ENCODE assay signal across 7 mouse cellular contexts in the genomic region with DNA sequence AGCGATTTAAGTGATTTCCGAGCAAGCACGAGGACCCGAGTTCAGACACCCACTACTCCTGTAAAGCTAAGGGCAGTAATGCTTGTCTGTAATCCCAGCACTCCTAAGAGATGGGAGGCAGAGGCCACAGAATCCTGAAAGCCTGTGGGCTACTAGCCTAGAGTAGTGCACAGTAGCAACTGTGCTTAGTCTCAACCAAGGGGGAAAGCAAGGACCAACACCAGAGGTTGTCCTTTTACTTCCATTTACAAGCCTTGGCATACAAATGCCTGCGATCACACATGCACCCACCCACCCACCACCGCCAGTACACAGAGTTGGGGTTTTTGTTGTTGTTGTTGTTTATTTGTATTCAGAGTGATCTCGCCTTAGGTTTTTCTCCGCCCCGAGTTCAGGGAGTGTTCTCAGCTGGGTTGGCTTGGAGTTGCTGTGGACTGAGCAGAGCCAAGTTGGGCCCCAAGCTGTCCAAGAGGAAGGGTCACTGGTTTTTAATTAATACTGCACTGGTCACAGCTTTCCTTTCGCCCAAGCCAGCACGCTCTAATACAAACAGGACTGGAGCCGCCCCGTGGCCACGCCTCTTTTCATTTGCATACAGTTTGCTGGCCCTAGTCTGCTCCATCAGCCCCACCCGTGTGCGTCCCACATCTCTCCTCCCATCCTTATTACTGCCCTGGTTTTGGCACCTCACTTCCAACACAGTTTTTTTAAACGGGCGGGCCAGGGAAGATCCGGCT.
A peak's percentile ranks its signal among the peaks of the same experiment; 100 is the strongest.
DNase-seq lines count a peak whose midpoint lies in the region; ATAC-seq and TF ChIP-seq lines count a peak whose summit lies in the region.

No protein-coding gene starts in this region.

- DNase-seq in ES-CJ7 (ENCODE audit: low read depth, low spot score) (peak; percentile 61), NIH3T3 (ENCODE audit: low read depth) (peak; percentile 28)
- no peak for DNase-seq in natural killer cell, adult 2 months (ENCODE audit: low spot score in 2 of 2)
- no peak for DNase-seq in thymus, adult 2 months

- no peaks in the 10 kb centered on the region for H3K36me3 ChIP-seq in hindbrain, embryonic 15.5 days
- no peaks in the 10 kb centered on the region for H3K36me3 ChIP-seq in lung, embryonic 16.5 days (ENCODE audit: control insufficient read depth, insufficient read depth, low read length)
- no peaks in the 10 kb centered on the region for H3K36me3 ChIP-seq in stomach, embryonic 16.5 days (ENCODE audit: control insufficient read depth, insufficient read depth, low read length)
- no peaks in the 10 kb centered on the region for H3K36me3 ChIP-seq in thymus, adult 2 months (ENCODE audit: control insufficient read depth, insufficient read depth, low read length)

- no peak overlapping the region for H3K9ac ChIP-seq in hindbrain, embryonic 15.5 days
- H3K9ac ChIP-seq in lung, embryonic 16.5 days (ENCODE audit: low read length): no peak overlapping the region
- peak overlapping the region; percentile 5; the same call in 1 of the 2 replicates for H3K9ac ChIP-seq in stomach, embryonic 16.5 days (ENCODE audit: low read length)

- H3K9me3 ChIP-seq in hindbrain, embryonic 15.5 days: no peaks in the 10 kb centered on the region
- no peaks in the 10 kb centered on the region for H3K9me3 ChIP-seq in lung, embryonic 16.5 days (ENCODE audit: control insufficient read depth, low read length)
- H3K9me3 ChIP-seq in stomach, embryonic 16.5 days (replicated peaks; ENCODE audit: control insufficient read depth, low read length): no peaks in the 10 kb centered on the region

- H3K4me1 ChIP-seq in hindbrain, embryonic 15.5 days (replicated peaks): peaks cover 7% of the 10 kb centered on the region
- peaks cover 6% of the 10 kb centered on the region; the same call in 1 of the 2 replicates for H3K4me1 ChIP-seq in lung, embryonic 16.5 days (replicated peaks; ENCODE audit: control insufficient read depth, insufficient read depth, low read length)
- no peaks in the 10 kb centered on the region; the same call in 1 of the 2 replicates for H3K4me1 ChIP-seq in stomach, embryonic 16.5 days (ENCODE audit: control insufficient read depth, insufficient read depth, low read length)
- peaks cover 4% of the 10 kb centered on the region; the same call in 1 of the 2 replicates for H3K4me1 ChIP-seq in thymus, adult 2 months (replicated peaks; ENCODE audit: control insufficient read depth, insufficient read depth, low read length)

- no peak for TF ChIP-seq POLR2A in thymus, adult 2 months (IDR thresholded peaks at IDR 0.05; ENCODE audit: control insufficient read depth, extremely low read depth, insufficient read depth, low read length, poor library complexity)

- H3K27ac ChIP-seq in hindbrain, embryonic 15.5 days (replicated peaks): no peak overlapping the region
- no peak overlapping the region for H3K27ac ChIP-seq in lung, embryonic 16.5 days (ENCODE audit: low read length)
- H3K27ac ChIP-seq in stomach, embryonic 16.5 days (ENCODE audit: low read length): no peak overlapping the region
- H3K27ac ChIP-seq in thymus, adult 2 months (ENCODE audit: control insufficient read depth, insufficient read depth, low read length): no peak overlapping the region

- H3K4me2 ChIP-seq in hindbrain, embryonic 15.5 days: peak overlapping the region; percentile 45
- H3K4me2 ChIP-seq in lung, embryonic 16.5 days (ENCODE audit: low read depth, low read length): peak overlapping the region; percentile 48
- peak overlapping the region; percentile 37 for H3K4me2 ChIP-seq in stomach, embryonic 16.5 days (ENCODE audit: low read depth, low read length)

- TF ChIP-seq CTCF in thymus, adult 2 months (IDR thresholded peaks at IDR 0.05; ENCODE audit: borderline replicate concordance, control insufficient read depth, extremely low read depth, insufficient read depth, low read length, poor library complexity): no peak

- H3K4me3 ChIP-seq in hindbrain, embryonic 15.5 days: no peak overlapping the region
- peak overlapping the region; percentile 26 for H3K4me3 ChIP-seq in lung, embryonic 16.5 days (ENCODE audit: low read length)
- H3K4me3 ChIP-seq in stomach, embryonic 16.5 days (replicated peaks; ENCODE audit: low read length): peak overlapping the region; percentile 20; the same call in 1 of the 2 replicates
- H3K4me3 ChIP-seq in thymus, adult 2 months (ENCODE audit: control insufficient read depth, insufficient read depth, low read length): no peak overlapping the region

- H3K27me3 ChIP-seq in hindbrain, embryonic 15.5 days: no peaks in the 10 kb centered on the region
- H3K27me3 ChIP-seq in lung, embryonic 16.5 days (ENCODE audit: control insufficient read depth, insufficient read depth, low read depth, low read length): no peaks in the 10 kb centered on the region
- H3K27me3 ChIP-seq in stomach, embryonic 16.5 days (ENCODE audit: control insufficient read depth, insufficient read depth, low read length): no peaks in the 10 kb centered on the region
- no peaks in the 10 kb centered on the region for H3K27me3 ChIP-seq in thymus, adult 2 months (ENCODE audit: control insufficient read depth, insufficient read depth, low read length)

- WGBS in hindbrain, embryonic 15.5 days: 42% methylated on average over 19 of the region's 19 CpGs
- WGBS in lung, embryonic 16.5 days: 27% methylated on average over 19 of the region's 19 CpGs
- 32% methylated on average over 19 of the region's 19 CpGs for WGBS in stomach, embryonic 16.5 days
- WGBS in thymus, adult 2 months: 54% methylated on average over 19 of the region's 19 CpGs

- peak; percentile 77; the same call in 1 of the 2 replicates for ATAC-seq in hindbrain, embryonic 15.5 days (ENCODE audit: low FRiP score, low read depth)
- ATAC-seq in lung, embryonic 16.5 days (ENCODE audit: low read depth): peak; percentile 83
- ATAC-seq in stomach, embryonic 16.5 days (ENCODE audit: insufficient read depth, low FRiP score): peak; percentile 87; the same call in 1 of the 2 replicates

Comparison
In these comparisons a context has a peak if more than half of its experiments do, and no peak if none do; other contexts are left out.
1. DNase-seq: peak in ES-CJ7 (single experiment) and NIH3T3 (single experiment); none in natural killer cell, adult 2 months (0 of 2) and thymus, adult 2 months (single experiment).
2. H3K4me3 ChIP-seq: peak in lung, embryonic 16.5 days (single experiment) and stomach, embryonic 16.5 days (single experiment); none in hindbrain, embryonic 15.5 days (single experiment) and thymus, adult 2 months (single experiment).
3. Peak in every context shown above with its lines, with median percentiles within 50 percentile points of each other: ATAC-seq and H3K4me2 ChIP-seq.